In genomic region chr11:75172151-75173094, GRCm38 (mm10) we compare ENCODE assay signal across 8 mouse cellular contexts. TPM values are rescaled to one million over a fixed set of nuclear protein-coding genes. Genes with fewer than 3 reads are reported as not detected.
A peak's percentile ranks its signal among the peaks of the same experiment; 100 is the strongest.
DNase-seq lines count a peak whose midpoint lies in the region; ATAC-seq and TF ChIP-seq lines count a peak whose summit lies in the region.

No protein-coding gene starts in this region.

- peak; percentile 49 for DNase-seq in adrenal gland, postnatal 10 days
- no peak for DNase-seq in adrenal gland, postnatal 14 days
- peak; percentile 66 for DNase-seq in thymus, postnatal 14 days

- H3K27me3 ChIP-seq in megakaryocyte, embryonic 14.5 days (replicated peaks), result peaks cover 66% of the 10 kb centered on the region
- H3K27me3 ChIP-seq in intestine, postnatal 0 days (replicated peaks; ENCODE audit: control insufficient read depth, insufficient read depth, low read length), result peaks cover 47% of the 10 kb centered on the region
- H3K27me3 ChIP-seq in midbrain, embryonic 15.5 days (replicated peaks), result peaks cover 21% of the 10 kb centered on the region

- no peak overlapping the region for H3K27ac ChIP-seq in intestine, postnatal 0 days (ENCODE audit: low read depth, low read length)
- peak overlapping the region; percentile 85; the same call in 1 of the 2 replicates for H3K27ac ChIP-seq in midbrain, embryonic 15.5 days

- H3K9me3 ChIP-seq in megakaryocyte, embryonic 14.5 days, result peaks cover 3% of the 10 kb centered on the region
- H3K9me3 ChIP-seq in intestine, postnatal 0 days (ENCODE audit: control insufficient read depth), result no peaks in the 10 kb centered on the region
- no peaks in the 10 kb centered on the region for H3K9me3 ChIP-seq in midbrain, embryonic 15.5 days

- no peak for ATAC-seq in megakaryocyte, adult 5-6 weeks (ENCODE audit: poor library complexity, severe bottlenecking)
- ATAC-seq in erythroid progenitor cell, adult 5-6 weeks (replicated peaks; ENCODE audit: low FRiP score, poor library complexity, severe bottlenecking), result 0 out of 2 replicates have a peak, but pooled peaks have one; percentile 2
- no peak for ATAC-seq in intestine, postnatal 0 days
- ATAC-seq in midbrain, embryonic 15.5 days (replicated peaks), result peak; percentile 1; the same call in 1 of the 2 replicates

- peak overlapping the region; percentile 93 for H3K4me3 ChIP-seq in megakaryocyte, embryonic 14.5 days (replicated peaks)
- H3K4me3 ChIP-seq in intestine, postnatal 0 days (ENCODE audit: low read depth, low read length), result peak overlapping the region; percentile 55
- H3K4me3 ChIP-seq in midbrain, embryonic 15.5 days, result peak overlapping the region; percentile 83

- peaks cover 16% of the 10 kb centered on the region for H3K36me3 ChIP-seq in megakaryocyte, embryonic 14.5 days (replicated peaks; ENCODE audit: low read length)
- peaks cover under 1% of the 10 kb centered on the region; the same call in 1 of the 2 replicates for H3K36me3 ChIP-seq in intestine, postnatal 0 days (ENCODE audit: control insufficient read depth, insufficient read depth)
- H3K36me3 ChIP-seq in midbrain, embryonic 15.5 days (replicated peaks), result no peaks in the 10 kb centered on the region; the same call in 1 of the 2 replicates

- WGBS in intestine, postnatal 0 days, result under 1% methylated on average over 66 of the region's 75 CpGs
- under 1% methylated on average over 74 of the region's 75 CpGs for WGBS in midbrain, embryonic 15.5 days

- H3K9ac ChIP-seq in intestine, postnatal 0 days (ENCODE audit: low read depth, low read length), result 0 out of 2 replicates have a peak overlapping the region, but pooled peaks have one; percentile 26
- peak overlapping the region; percentile 65 for H3K9ac ChIP-seq in midbrain, embryonic 15.5 days

- H3K4me2 ChIP-seq in intestine, postnatal 0 days (replicated peaks; ENCODE audit: low read depth), result peak overlapping the region; percentile 92
- H3K4me2 ChIP-seq in midbrain, embryonic 15.5 days, result peak overlapping the region; percentile 88

- no peak for TF ChIP-seq CTCF in intestine, postnatal 0 days (IDR thresholded peaks at IDR 0.05; ENCODE audit: low read depth)

- H3K4me1 ChIP-seq in megakaryocyte, embryonic 14.5 days, result peaks cover 69% of the 10 kb centered on the region
- peaks cover 8% of the 10 kb centered on the region for H3K4me1 ChIP-seq in intestine, postnatal 0 days (replicated peaks; ENCODE audit: control insufficient read depth, insufficient read depth, low read length)
- H3K4me1 ChIP-seq in midbrain, embryonic 15.5 days, result peaks cover 64% of the 10 kb centered on the region

RNA-seq across cellular contexts. Expression of gene Hic1, which starts 3.1 kb away (rescaled TPM):
- 10 to 100 TPM; 23.6 to 24.5 TPM for total RNA-seq in adrenal gland, postnatal 10 days (2021)
- 14.5 and 17.0 TPM in 2 replicates for total RNA-seq in adrenal gland, postnatal 14 days (2021)
- polyA plus RNA-seq in megakaryocyte, embryonic 14.5 days (2012; ENCODE audit: insufficient read depth, low replicate concordance), result 0.41 TPM in 1 of 2 replicates, not detected in the other
- 0.14 TPM in 1 of 2 replicates, not detected in the other for total RNA-seq in megakaryocyte, adult 5-6 weeks (2015)
- 0.04 and 0.07 TPM in 2 replicates for total RNA-seq in megakaryocyte, adult 5-6 weeks (2017)
- total RNA-seq in erythroid progenitor cell, adult 5-6 weeks (2015; ENCODE audit: low replicate concordance), result not detected in 2 replicates
- not detected in 2 replicates for total RNA-seq in erythroid progenitor cell, adult 5-6 weeks (2017; ENCODE audit: low replicate concordance)
- polyA plus RNA-seq in intestine, postnatal 0 days (2015; fragmentation: Nextera tagmentation; extraction: Ambion mirVana), result 8.6 and 8.8 TPM in 2 replicates
- 2.8 and 3.2 TPM in 2 replicates for polyA plus RNA-seq in midbrain, embryonic 15.5 days (2015; fragmentation: Nextera tagmentation; extraction: Ambion mirVana)

RNA-seq across cellular contexts. Expression of gene Ovca2, which starts 6.2 kb away (rescaled TPM):
- 10 to 100 TPM; 13.5 to 18.1 TPM for total RNA-seq in adrenal gland, postnatal 10 days (2021)
- 14.5 and 15.8 TPM in 2 replicates for total RNA-seq in adrenal gland, postnatal 14 days (2021)
- 1.1 and 4.0 TPM in 2 replicates for polyA plus RNA-seq in megakaryocyte, embryonic 14.5 days (2012; ENCODE audit: insufficient read depth, low replicate concordance)
- total RNA-seq in megakaryocyte, adult 5-6 weeks (2015), result 11.5 and 17.2 TPM in 2 replicates
- 7.8 and 11.0 TPM in 2 replicates for total RNA-seq in megakaryocyte, adult 5-6 weeks (2017)
- total RNA-seq in erythroid progenitor cell, adult 5-6 weeks (2015; ENCODE audit: low replicate concordance), result 4.2 and 15.1 TPM in 2 replicates
- total RNA-seq in erythroid progenitor cell, adult 5-6 weeks (2017; ENCODE audit: low replicate concordance), result 1.9 and 4.2 TPM in 2 replicates
- 21.6 and 22.4 TPM in 2 replicates for polyA plus RNA-seq in intestine, postnatal 0 days (2015; fragmentation: Nextera tagmentation; extraction: Ambion mirVana)
- polyA plus RNA-seq in midbrain, embryonic 15.5 days (2015; fragmentation: Nextera tagmentation; extraction: Ambion mirVana), result 15.4 and 18.3 TPM in 2 replicates

RNA-seq across cellular contexts. Expression of gene Dph1, which starts 18.6 kb away (rescaled TPM):
- total RNA-seq in adrenal gland, postnatal 10 days (2021), result 10 to 100 TPM; 23.1 to 24.2 TPM
- total RNA-seq in adrenal gland, postnatal 14 days (2021), result 22.3 and 28.5 TPM in 2 replicates
- polyA plus RNA-seq in megakaryocyte, embryonic 14.5 days (2012; ENCODE audit: insufficient read depth, low replicate concordance), result 19.5 and 24.9 TPM in 2 replicates
- 0.52 and 1.3 TPM in 2 replicates for total RNA-seq in megakaryocyte, adult 5-6 weeks (2015)
- total RNA-seq in megakaryocyte, adult 5-6 weeks (2017), result 1.8 and 2.0 TPM in 2 replicates
- not detected in 2 replicates for total RNA-seq in erythroid progenitor cell, adult 5-6 weeks (2015; ENCODE audit: low replicate concordance)
- total RNA-seq in erythroid progenitor cell, adult 5-6 weeks (2017; ENCODE audit: low replicate concordance), result 1.1 and 6.3 TPM in 2 replicates
- polyA plus RNA-seq in intestine, postnatal 0 days (2015; fragmentation: Nextera tagmentation; extraction: Ambion mirVana), result 11.3 and 12.3 TPM in 2 replicates
- 13.1 and 14.0 TPM in 2 replicates for polyA plus RNA-seq in midbrain, embryonic 15.5 days (2015; fragmentation: Nextera tagmentation; extraction: Ambion mirVana)

RNA-seq across cellular contexts. Expression of gene Rtn4rl1, which starts 21.2 kb away (rescaled TPM):
- 10 to 100 TPM; 25.2 to 27.8 TPM for total RNA-seq in adrenal gland, postnatal 10 days (2021)
- 29.5 and 32.6 TPM in 2 replicates for total RNA-seq in adrenal gland, postnatal 14 days (2021)
- polyA plus RNA-seq in megakaryocyte, embryonic 14.5 days (2012; ENCODE audit: insufficient read depth, low replicate concordance), result 0.29 TPM in 1 of 2 replicates, not detected in the other
- 1.2 and 1.3 TPM in 2 replicates for total RNA-seq in megakaryocyte, adult 5-6 weeks (2015)
- 0.08 and 0.81 TPM in 2 replicates for total RNA-seq in megakaryocyte, adult 5-6 weeks (2017)
- total RNA-seq in erythroid progenitor cell, adult 5-6 weeks (2015; ENCODE audit: low replicate concordance), result 0.42 and 1.1 TPM in 2 replicates
- not detected in 2 replicates for total RNA-seq in erythroid progenitor cell, adult 5-6 weeks (2017; ENCODE audit: low replicate concordance)
- polyA plus RNA-seq in intestine, postnatal 0 days (2015; fragmentation: Nextera tagmentation; extraction: Ambion mirVana), result 1.5 and 1.8 TPM in 2 replicates
- polyA plus RNA-seq in midbrain, embryonic 15.5 days (2015; fragmentation: Nextera tagmentation; extraction: Ambion mirVana), result 15.7 and 18.3 TPM in 2 replicates

Comparison
In these comparisons a context has a peak if more than half of its experiments do, and no peak if none do; other contexts are left out.
1. ATAC-seq: peak in erythroid progenitor cell, adult 5-6 weeks (single experiment) and midbrain, embryonic 15.5 days (single experiment); none in megakaryocyte, adult 5-6 weeks (single experiment) and intestine, postnatal 0 days (single experiment).
2. RNA of gene Hic1, which starts 3.1 kb away (total RNA-seq): 23.6 to 24.5 TPM in adrenal gland, postnatal 10 days and 14.5 to 17.0 TPM in adrenal gland, postnatal 14 days; 0.04 to 0.14 TPM in megakaryocyte, adult 5-6 weeks and not detected in erythroid progenitor cell, adult 5-6 weeks; every median in the first group is over 10 times any median in the second.
3. Peak in every context shown above with its lines, with median percentiles within 50 percentile points of each other: H3K4me3 ChIP-seq.